Mouse (Mus musculus) cortical plate, adult 2 months (tissue): Measurements from ENCODE around the gene Trappc6a.

ENCODE experiments used
- CTCF ChIP-seq: fragments of 200-500 bp; IDR thresholded peaks from 2 replicates; pipeline ENCODE4 v1.5.1; 2011; ENCODE audit warnings: mild to moderate bottlenecking, control low read depth, low read length; ENCODE audit not compliant: insufficient read depth; ENCODE audit errors: extremely low read depth
- POLR2A ChIP-seq: fragments of 200-500 bp; IDR thresholded peaks from 2 replicates; pipeline ENCODE4 v1.6.1; 2011; ENCODE audit warnings: mild to moderate bottlenecking, low read length, control low read depth; ENCODE audit not compliant: insufficient read depth; ENCODE audit errors: extremely low read depth

- no peak for TF ChIP-seq CTCF
- no peak for TF ChIP-seq POLR2A
Observed at GRCm38 (mm10) chr7:19485488-19485887, 22.7 kb upstream of the Trappc6a start.
